Mouse (Mus musculus) layer of hippocampus, adult 11-12 months (tissue): ENCODE results near the gene Gucy1b2.

ENCODE experiments used
- DNase-seq: peaks from one replicate; pipeline ENCODE4 v3.0.0; 2022; ENCODE audit warnings: low spot score

Gucy1b2 gene

GRCm38 (mm10) chr14:62443840-62444430 lies 12.2 kb downstream of the Gucy1b2 start:
- DNase-seq: no peak

GRCm38 (mm10) chr14:62442971-62443370 lies 13.1 kb downstream of the Gucy1b2 start:
- DNase-seq: no peak

GRCm38 (mm10) chr14:62440036-62440435 lies 16.1 kb downstream of the Gucy1b2 start:
- DNase-seq: no peak

GRCm38 (mm10) chr14:62438236-62438635 lies 17.9 kb downstream of the Gucy1b2 start:
- no peak for DNase-seq

GRCm38 (mm10) chr14:62437806-62438205 lies 18.3 kb downstream of the Gucy1b2 start:
- DNase-seq: no peak

GRCm38 (mm10) chr14:62425277-62425691 lies 30.8 kb downstream of the Gucy1b2 start:
- peak; percentile 4 for DNase-seq

- DNase-seq: no peak
Observed at GRCm38 (mm10) chr14:62422265-62422664, 33.8 kb downstream of the Gucy1b2 start.

- DNase-seq: no peak
Observed at GRCm38 (mm10) chr14:62417501-62417900, 38.6 kb downstream of the Gucy1b2 start.

- peak; percentile 42 for DNase-seq
Observed at GRCm38 (mm10) chr14:62416742-62417134, 39.4 kb downstream of the Gucy1b2 start.

- peak; percentile 18 for DNase-seq
Observed at GRCm38 (mm10) chr14:62416007-62416741, 39.9 kb downstream of the Gucy1b2 start.

- DNase-seq: no peak
Observed at GRCm38 (mm10) chr14:62395346-62395745, 60.7 kb downstream of the Gucy1b2 start.

GRCm38 (mm10) chr14:62392754-62393153 lies 63.3 kb downstream of the Gucy1b2 start:
- DNase-seq: no peak

- peak; percentile 12 for DNase-seq
Observed at GRCm38 (mm10) chr14:62389729-62390536, 66.2 kb downstream of the Gucy1b2 start.

- peak; percentile 36 for DNase-seq
Observed at GRCm38 (mm10) chr14:62389064-62389728, 66.9 kb downstream of the Gucy1b2 start.

- no peak for DNase-seq
Observed at GRCm38 (mm10) chr14:62383786-62384299, 72.2 kb downstream of the Gucy1b2 start.

- DNase-seq: no peak
Observed at GRCm38 (mm10) chr14:62383109-62383508, 73.0 kb downstream of the Gucy1b2 start.

GRCm38 (mm10) chr14:62380606-62381005 lies 75.5 kb downstream of the Gucy1b2 start:
- DNase-seq: no peak

- no peak for DNase-seq
Observed at GRCm38 (mm10) chr14:62379391-62379790, 76.7 kb downstream of the Gucy1b2 start.

- DNase-seq: no peak
Observed at GRCm38 (mm10) chr14:62376115-62376514, 80.0 kb downstream of the Gucy1b2 start.

- no peak for DNase-seq
Observed at GRCm38 (mm10) chr14:62375694-62376093, 80.4 kb downstream of the Gucy1b2 start.

- DNase-seq: no peak
Observed at GRCm38 (mm10) chr14:62374001-62374400, 82.1 kb downstream of the Gucy1b2 start.

- DNase-seq: no peak
Observed at GRCm38 (mm10) chr14:62370819-62371218, 85.3 kb downstream of the Gucy1b2 start.
